Mouse (Mus musculus): ENCODE measurements at regions not wholly inside any gene's neighbourhood (a gene's known extent, or its start where the extent isn't known, plus 50 kb on each side); places are given as distances from the start of the nearest gene placed in this dataset.

- TF ChIP-seq EP300 (optimal IDR thresholded peaks at IDR 0.05) (no peak), CTCF (IDR thresholded peaks at IDR 0.05; ENCODE audit: low read depth) (no peak)
Observed at GRCm38 (mm10) chr16:24157753-24158152, 169.1 kb upstream of the Bcl6 start.

Data from stomach, postnatal 0 days (tissue).